ENCODE assay signal across 35 mouse cellular contexts in genomic region chr2:64850656-64851055, GRCm38 (mm10).
"Had no signal": no experiment of that assay in that cellular context is flagged by ENCODE, and none has a peak within 500 bp of the region (broad histone marks: within the 10 kb centered on the region; RNA-seq: fewer than 3 reads in every experiment).

No protein-coding gene starts in this region.

- H3K27me3 ChIP-seq: heart, embryonic 12.5 days; heart, embryonic 13.5 days; heart, embryonic 15.5 days; hindbrain, embryonic 12.5 days; hindbrain, embryonic 13.5 days; hindbrain, embryonic 15.5 days; intestine, embryonic 15.5 days; kidney, embryonic 15.5 days had no signal

- H3K36me3 ChIP-seq: heart, embryonic 10.5 days; heart, embryonic 12.5 days; heart, embryonic 13.5 days; heart, embryonic 15.5 days; hindbrain, embryonic 10.5 days; hindbrain, embryonic 12.5 days; hindbrain, embryonic 13.5 days; hindbrain, embryonic 15.5 days; intestine, embryonic 15.5 days; kidney, embryonic 15.5 days had no signal

- H3K9ac ChIP-seq: heart, embryonic 12.5 days; heart, embryonic 13.5 days; heart, embryonic 15.5 days; hindbrain, embryonic 12.5 days; hindbrain, embryonic 13.5 days; hindbrain, embryonic 14.5 days; hindbrain, embryonic 15.5 days; intestine, embryonic 15.5 days; kidney, embryonic 15.5 days had no signal

- H3K4me2 ChIP-seq: heart, embryonic 11.5 days; heart, embryonic 12.5 days; heart, embryonic 13.5 days; heart, embryonic 15.5 days; hindbrain, embryonic 12.5 days; hindbrain, embryonic 13.5 days; hindbrain, embryonic 14.5 days; hindbrain, embryonic 15.5 days; intestine, embryonic 15.5 days; kidney, embryonic 15.5 days had no signal

- ATAC-seq: hindbrain, embryonic 16.5 days; hindbrain, postnatal 0 days; inflammation-experienced regulatory T-cells, adult 6 months; intestine, embryonic 15.5 days; intestine, embryonic 16.5 days; intestine, postnatal 0 days had no signal

- DNase-seq: heart, postnatal 10 days; heart, postnatal 14 days; heart, postnatal 36 days; heart, postnatal 4 days; kidney, adult 11 months; kidney, adult 18-20 months; kidney, adult 2 months; kidney, adult 8-10 months; kidney, adult 9 months; kidney, postnatal 10 days; kidney, postnatal 14 days; kidney, postnatal 25 days; kidney, postnatal 36 days; kidney, postnatal 4 days; layer of hippocampus, adult 9-11 months; layer of hippocampus, postnatal 36 days had no signal

- H3K9me3 ChIP-seq: heart, embryonic 10.5 days; heart, embryonic 12.5 days; heart, embryonic 13.5 days; heart, embryonic 15.5 days; hindbrain, embryonic 10.5 days; hindbrain, embryonic 12.5 days; hindbrain, embryonic 13.5 days; hindbrain, embryonic 15.5 days; intestine, embryonic 15.5 days; kidney, embryonic 15.5 days had no signal

- H3K4me1 ChIP-seq: hindbrain, embryonic 10.5 days; intestine, embryonic 15.5 days; kidney, embryonic 15.5 days had no signal

- H3K27ac ChIP-seq: heart, embryonic 10.5 days; heart, embryonic 13.5 days; heart, embryonic 15.5 days; hindbrain, embryonic 10.5 days; hindbrain, embryonic 12.5 days; hindbrain, embryonic 13.5 days; hindbrain, embryonic 14.5 days; hindbrain, embryonic 15.5 days; hindbrain, postnatal 0 days; intestine, embryonic 15.5 days; kidney, embryonic 15.5 days; kidney, postnatal 0 days; layer of hippocampus, adult 2 months had no signal

- H3K4me3 ChIP-seq: heart, embryonic 10.5 days; heart, embryonic 12.5 days; heart, embryonic 13.5 days; heart, embryonic 15.5 days; hindbrain, embryonic 10.5 days; hindbrain, embryonic 12.5 days; hindbrain, embryonic 13.5 days; hindbrain, embryonic 15.5 days; intestine, embryonic 15.5 days; kidney, embryonic 15.5 days; layer of hippocampus, adult 2 months had no signal
